Mouse (Mus musculus): ENCODE results near the gene Rpl37a. TPM values are rescaled to one million over a fixed set of nuclear protein-coding genes. Genes with fewer than 3 reads are reported as not detected.

Gene Rpl37a
- polyA plus RNA-seq, 1 experiment from 2014 or later: 330 TPM

- Histone ChIP-seq H3K27ac (no peak overlapping the region), H3K79me2 (ENCODE audit: inconsistent target) (no peaks in the 10 kb centered on the region), H3K36me3 (ENCODE audit: inconsistent target) (0 out of 2 replicates have a peak, but pooled peaks cover under 1% of the 10 kb centered on the region), H3K4me3 (ENCODE audit: inconsistent target) (no peak overlapping the region)
- 92% methylated on average over 6 of the region's 6 CpGs for WGBS (ENCODE audit: missing documents)
Measured at GRCm38 (mm10) chr1:72720115-72720725, 9.1 kb downstream of the Rpl37a start.

DNA sequence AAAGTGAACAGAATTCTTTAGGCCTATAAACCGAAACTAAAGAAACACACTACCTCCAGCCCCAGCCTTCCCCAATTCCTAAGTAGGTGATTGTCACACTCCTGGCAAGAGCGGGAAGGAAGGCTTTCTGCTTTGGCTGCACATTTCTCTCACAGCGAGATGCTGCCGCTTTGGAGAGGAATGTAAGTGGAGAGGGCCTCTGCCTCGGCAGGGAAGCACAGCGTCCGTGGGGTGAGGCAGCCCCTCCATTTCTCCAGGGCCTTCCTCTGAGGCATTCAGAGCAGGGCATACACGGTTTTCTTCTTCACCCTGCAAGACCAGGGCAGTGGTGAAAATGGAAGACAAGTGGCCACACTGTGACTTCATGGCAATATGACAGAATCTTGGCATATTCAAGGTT is 11.6 kb downstream of the Rpl37a start:
- no peaks in the 10 kb centered on the region for H3K79me2 ChIP-seq (ENCODE audit: inconsistent target)
- H3K27ac ChIP-seq: no peak overlapping the region
- H3K36me3 ChIP-seq (ENCODE audit: inconsistent target): no peaks in the 10 kb centered on the region
- H3K4me3 ChIP-seq (ENCODE audit: inconsistent target): no peak overlapping the region
- 81% methylated on average over 8 of the region's 8 CpGs for WGBS (ENCODE audit: missing documents)

- 75% methylated on average over 2 of the region's 2 CpGs for WGBS (ENCODE audit: missing documents)
Measured at GRCm38 (mm10) chr1:72724354-72724753, 13.3 kb downstream of the Rpl37a start.

DNA sequence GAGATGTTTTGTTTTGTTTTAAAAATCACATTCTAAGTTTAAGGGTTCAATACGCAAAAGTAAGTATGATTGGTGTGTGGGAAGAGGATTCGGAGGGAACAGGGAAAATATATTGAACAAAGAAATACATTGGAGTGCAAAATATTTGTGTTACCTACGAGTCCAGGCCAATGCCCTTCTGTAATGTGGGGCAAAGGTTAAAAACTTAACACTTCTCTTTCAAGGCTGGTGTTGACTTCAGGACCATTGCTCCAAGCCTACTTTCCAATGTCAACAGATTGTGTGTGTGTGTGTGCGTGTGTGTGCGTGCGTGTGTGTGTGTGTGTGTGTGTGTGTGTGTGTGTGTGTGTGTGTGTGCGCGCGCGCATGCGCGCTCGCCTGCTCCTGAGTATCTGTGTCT is 14.9 kb downstream of the Rpl37a start:
- 88% methylated on average over 9 of the region's 13 CpGs for whole genome bisulfite sequencing (ENCODE audit: missing documents)
- no peaks in the 10 kb centered on the region for H3K36me3 ChIP-seq (ENCODE audit: inconsistent target)
- no peak overlapping the region for H3K4me3 ChIP-seq (ENCODE audit: inconsistent target)
- no peaks in the 10 kb centered on the region for H3K79me2 ChIP-seq (ENCODE audit: inconsistent target)
- no peak overlapping the region for H3K27ac ChIP-seq

More at GRCm38 (mm10) chr1:72724354-72724753, 13.3 kb downstream of the Rpl37a start:
- H3K4me3 ChIP-seq (ENCODE audit: inconsistent target): no peak overlapping the region
- H3K79me2 ChIP-seq (ENCODE audit: inconsistent target): no peaks in the 10 kb centered on the region
- no peak overlapping the region for H3K27ac ChIP-seq
- no peaks in the 10 kb centered on the region for H3K36me3 ChIP-seq (ENCODE audit: inconsistent target)

GRCm38 (mm10) chr1:72728781-72729180 is 17.7 kb downstream of the Rpl37a start:
- Histone ChIP-seq H3K4me3 (ENCODE audit: inconsistent target) (no peak overlapping the region), H3K27ac (no peak overlapping the region), H3K36me3 (ENCODE audit: inconsistent target) (no peaks in the 10 kb centered on the region), H3K79me2 (ENCODE audit: inconsistent target) (no peaks in the 10 kb centered on the region)
- WGBS (ENCODE audit: missing documents): 77% methylated on average over 4 of the region's 4 CpGs

DNA sequence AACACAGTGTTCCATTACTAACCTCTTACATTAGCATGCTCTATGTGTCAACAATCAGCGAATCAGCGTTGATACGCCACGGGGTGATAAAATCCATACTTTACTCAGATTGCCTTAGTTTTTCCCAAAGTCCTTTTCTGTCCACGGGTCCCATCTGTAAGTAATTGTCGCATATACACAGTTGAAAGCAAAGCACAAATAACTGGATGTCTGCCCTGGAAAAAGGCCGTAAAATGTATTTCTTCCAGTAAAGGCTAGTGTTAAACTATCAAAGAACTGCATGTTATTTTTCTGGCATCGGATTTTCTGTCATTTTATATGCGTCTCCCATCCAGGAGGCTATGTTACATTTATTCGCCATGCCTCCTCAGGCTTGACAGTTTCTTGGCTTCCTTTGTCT is 19.0 kb downstream of the Rpl37a start:
- H3K36me3 ChIP-seq (ENCODE audit: inconsistent target): no peaks in the 10 kb centered on the region
- WGBS (ENCODE audit: missing documents): 96% methylated on average over 10 of the region's 10 CpGs
- no peaks in the 10 kb centered on the region for H3K79me2 ChIP-seq (ENCODE audit: inconsistent target)
- H3K4me3 ChIP-seq (ENCODE audit: inconsistent target): no peak overlapping the region
- no peak overlapping the region for H3K27ac ChIP-seq

DNA sequence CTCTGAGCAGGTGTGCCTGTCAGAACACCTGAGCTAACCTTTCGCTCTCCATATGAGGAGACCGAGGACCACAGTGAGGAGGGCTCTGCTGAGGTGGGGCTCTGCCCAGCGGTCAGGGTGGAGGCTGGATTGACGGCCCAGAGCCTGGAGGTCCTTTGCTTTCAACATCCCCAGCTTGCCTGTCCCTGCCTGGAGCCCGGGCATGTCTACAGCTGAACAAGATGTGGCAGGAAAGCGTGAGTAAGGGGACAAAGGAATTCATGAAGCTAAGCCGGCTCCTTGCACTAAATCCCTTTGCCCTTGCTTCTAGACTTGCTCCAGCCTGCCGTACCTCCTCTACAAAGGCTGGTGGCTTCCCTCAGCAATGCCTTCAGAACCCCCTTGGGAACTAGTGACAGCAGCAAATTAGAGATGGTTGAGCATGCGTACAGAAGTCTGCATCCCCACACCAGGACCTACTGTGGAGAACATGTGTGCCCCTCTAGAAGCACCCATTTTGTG is 22.2 kb downstream of the Rpl37a start:
- Histone ChIP-seq H3K79me2 (ENCODE audit: inconsistent target) (no peaks in the 10 kb centered on the region), H3K36me3 (ENCODE audit: inconsistent target) (no peaks in the 10 kb centered on the region), H3K27ac (no peak overlapping the region), H3K4me3 (ENCODE audit: inconsistent target) (no peak overlapping the region)
- 93% methylated on average over 9 of the region's 9 CpGs for WGBS (ENCODE audit: missing documents)

GRCm38 (mm10) chr1:72736397-72737125 is 25.5 kb downstream of the Rpl37a start:
- no peak overlapping the region for H3K4me3 ChIP-seq (ENCODE audit: inconsistent target)
- WGBS (ENCODE audit: missing documents): 49% methylated on average over 13 of the region's 13 CpGs
- no peak overlapping the region for H3K27ac ChIP-seq
- H3K79me2 ChIP-seq (ENCODE audit: inconsistent target): no peaks in the 10 kb centered on the region
- no peaks in the 10 kb centered on the region for H3K36me3 ChIP-seq (ENCODE audit: inconsistent target)

GRCm38 (mm10) chr1:72738946-72739680 is 28.0 kb downstream of the Rpl37a start:
- Histone ChIP-seq H3K79me2 (ENCODE audit: inconsistent target) (no peaks in the 10 kb centered on the region), H3K27ac (no peak overlapping the region), H3K36me3 (ENCODE audit: inconsistent target) (no peaks in the 10 kb centered on the region), H3K4me3 (ENCODE audit: inconsistent target) (no peak overlapping the region)
- WGBS (ENCODE audit: missing documents): 84% methylated on average over 15 of the region's 15 CpGs

GRCm38 (mm10) chr1:72739681-72740063 is 28.6 kb downstream of the Rpl37a start:
- Histone ChIP-seq H3K36me3 (ENCODE audit: inconsistent target) (no peaks in the 10 kb centered on the region), H3K4me3 (ENCODE audit: inconsistent target) (no peak overlapping the region), H3K27ac (no peak overlapping the region), H3K79me2 (ENCODE audit: inconsistent target) (no peaks in the 10 kb centered on the region)
- WGBS (ENCODE audit: missing documents): 90% methylated on average over 10 of the region's 10 CpGs

- 87% methylated on average over 5 of the region's 5 CpGs for WGBS (ENCODE audit: missing documents)
- no peaks in the 10 kb centered on the region for H3K79me2 ChIP-seq (ENCODE audit: inconsistent target)
- H3K4me3 ChIP-seq (ENCODE audit: inconsistent target): no peak overlapping the region
- no peak overlapping the region for H3K27ac ChIP-seq
- no peaks in the 10 kb centered on the region for H3K36me3 ChIP-seq (ENCODE audit: inconsistent target)
Measured at GRCm38 (mm10) chr1:72741406-72741805, 30.3 kb downstream of the Rpl37a start.

- no peak overlapping the region for H3K4me3 ChIP-seq (ENCODE audit: inconsistent target)
- 90% methylated on average over 8 of the region's 8 CpGs for WGBS (ENCODE audit: missing documents)
- no peak overlapping the region for H3K27ac ChIP-seq
- no peaks in the 10 kb centered on the region for H3K36me3 ChIP-seq (ENCODE audit: inconsistent target)
- H3K79me2 ChIP-seq (ENCODE audit: inconsistent target): no peaks in the 10 kb centered on the region
Measured at GRCm38 (mm10) chr1:72744816-72745506, 33.9 kb downstream of the Rpl37a start.

DNA sequence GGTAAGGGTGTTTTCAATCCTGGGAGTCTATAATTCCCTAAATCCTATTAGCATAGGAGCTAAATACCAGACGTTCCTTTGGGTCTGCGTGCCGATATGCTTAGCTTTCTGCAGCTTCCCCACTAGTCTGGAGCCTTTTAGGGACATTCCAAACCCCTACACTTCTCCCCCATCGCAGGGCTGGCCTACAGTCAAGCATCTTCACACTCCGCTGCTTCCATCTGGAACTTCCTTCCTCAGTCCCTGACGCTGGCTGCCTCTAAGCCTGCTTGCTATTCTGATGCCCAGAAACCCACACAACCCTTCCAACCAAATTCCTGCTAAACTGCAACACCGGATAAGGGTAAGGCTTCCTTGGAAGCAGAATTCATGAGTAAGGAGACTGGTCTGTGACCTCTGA is 35.3 kb downstream of the Rpl37a start:
- 77% methylated on average over 7 of the region's 7 CpGs for whole genome bisulfite sequencing (ENCODE audit: missing documents)
- Histone ChIP-seq H3K36me3 (ENCODE audit: inconsistent target) (no peaks in the 10 kb centered on the region), H3K79me2 (ENCODE audit: inconsistent target) (no peaks in the 10 kb centered on the region), H3K27ac (no peak overlapping the region), H3K4me3 (ENCODE audit: inconsistent target) (no peak overlapping the region)

DNA sequence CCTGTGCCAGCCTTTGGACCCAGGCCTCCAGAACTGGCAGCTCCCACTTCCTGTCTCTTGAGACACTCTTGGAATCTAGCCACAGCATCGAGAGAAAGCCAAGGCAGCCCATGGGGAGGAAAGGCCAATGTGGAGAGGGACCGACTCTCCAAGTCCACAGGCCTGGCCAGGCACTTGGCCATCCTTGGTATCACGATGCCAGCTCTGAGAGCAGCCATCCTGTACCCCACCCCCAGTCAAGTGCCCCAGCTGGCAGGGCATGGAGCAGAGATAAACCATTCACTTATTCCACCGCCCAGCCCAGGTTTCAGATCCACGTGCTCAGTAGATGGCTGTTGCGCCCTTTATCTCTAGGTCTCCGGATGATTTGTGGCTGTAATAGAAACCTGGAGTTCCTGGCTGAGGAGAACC is 40.3 kb downstream of the Rpl37a start:
- H3K79me2 ChIP-seq (ENCODE audit: inconsistent target): no peaks in the 10 kb centered on the region
- no peak overlapping the region for H3K27ac ChIP-seq
- no peaks in the 10 kb centered on the region for H3K36me3 ChIP-seq (ENCODE audit: inconsistent target)
- WGBS (ENCODE audit: missing documents): 81% methylated on average over 7 of the region's 7 CpGs
- H3K4me3 ChIP-seq (ENCODE audit: inconsistent target): no peak overlapping the region
